Mouse (Mus musculus) MEL (cell line): ENCODE measurements around the gene Gys1. TPM values are rescaled to one million over a fixed set of nuclear protein-coding genes. Genes with fewer than 3 reads are reported as not detected.
A peak's percentile ranks its signal among the peaks of the same experiment; 100 is the strongest.

Experiments
- DNase-seq: peaks from one replicate; pipeline ENCODE4 v3.0.0; 2011; ENCODE audit warnings: low read depth, low spot score
- H3K27ac ChIP-seq: 2 replicates; pipeline ENCODE4 v1.5.1; 2012; ENCODE audit warnings: low read depth, mild to moderate bottlenecking, control low read depth, low read length, moderate library complexity; ENCODE audit not compliant: control insufficient read depth
- H3K27me3 ChIP-seq, 2 experiments: fragments of 150-350 bp in 1 of 2; sonication (generic) in 1 of 2; 2 replicates each; pipeline ENCODE4 v1.6.1; 2012; ENCODE audit warnings: low read length in 2 of 2, mild to moderate bottlenecking in 2 of 2, improper control_type of control experiment in 1 of 2, moderate library complexity in 1 of 2; ENCODE audit not compliant: insufficient read depth in 2 of 2, control insufficient read depth in 1 of 2
- H3K36me3 ChIP-seq, 2 experiments: 2 replicates each; pipeline ENCODE4 v1.6.1; 2012 to 2014; ENCODE audit warnings: low read length in 2 of 2, improper control_type of control experiment in 1 of 2, inconsistent platforms in 1 of 2, mild to moderate bottlenecking in 1 of 2; ENCODE audit not compliant: insufficient read depth in 2 of 2, control insufficient read depth in 1 of 2
- H3K4me1 ChIP-seq, 2 experiments: fragments of 150-350 bp in 1 of 2; sonication (generic) in 1 of 2; 2 replicates each; pipeline ENCODE4 v1.6.1; 2012; ENCODE audit warnings: low read length in 2 of 2, improper control_type of control experiment in 1 of 2, mild to moderate bottlenecking in 1 of 2; ENCODE audit not compliant: insufficient read depth in 2 of 2, control insufficient read depth in 1 of 2
- H3K4me3 ChIP-seq, 2 experiments: fragments of 150-350 bp in 1 of 2; sonication (generic) in 1 of 2; 2 replicates each; pipeline ENCODE4 v1.5.1; 2012; ENCODE audit warnings: low read depth in 2 of 2, low read length in 2 of 2, mild to moderate bottlenecking in 2 of 2, moderate library complexity in 2 of 2, control low read depth in 1 of 2, improper control_type of control experiment in 1 of 2; ENCODE audit not compliant: control insufficient read depth in 1 of 2, insufficient read depth in 1 of 2
- H3K79me2 ChIP-seq: 2 replicates; pipeline ENCODE4 v1.6.1; 2012; ENCODE audit warnings: mild to moderate bottlenecking, low read length, moderate library complexity; ENCODE audit not compliant: control insufficient read depth, poor library complexity, insufficient read depth
- H3K9ac ChIP-seq: 2 replicates; pipeline ENCODE4 v1.6.1; 2012; ENCODE audit warnings: low read depth, mild to moderate bottlenecking, control low read depth, low read length, moderate library complexity; ENCODE audit not compliant: control insufficient read depth, poor library complexity, severe bottlenecking
- H3K9me3 ChIP-seq: fragments of 150-350 bp; sonication (generic); replicated peaks from 2 replicates; pipeline ENCODE4 v1.6.1; 2012; ENCODE audit warnings: mild to moderate bottlenecking, low read length, improper control_type of control experiment, moderate library complexity; ENCODE audit not compliant: insufficient read depth
- BHLHE40 ChIP-seq: IDR thresholded peaks from 2 replicates; pipeline ENCODE4 v1.6.1; 2012; ENCODE audit warnings: low read depth, mild to moderate bottlenecking, inconsistent platforms, low read length, improper control_type of control experiment, borderline replicate concordance
- CHD1 ChIP-seq: IDR thresholded peaks from 2 replicates; pipeline ENCODE4 v1.6.1; 2012; ENCODE audit warnings: low read depth, mild to moderate bottlenecking, inconsistent platforms, low read length, improper control_type of control experiment
- CHD2 ChIP-seq: IDR thresholded peaks from 2 replicates; pipeline ENCODE4 v1.6.1; 2011; ENCODE audit warnings: low read length, improper control_type of control experiment
- CTCF ChIP-seq, 3 experiments: IDR thresholded peaks in 2 of 3; conservative IDR thresholded peaks in 1 of 3; 2 replicates each; pipeline ENCODE4 v1.5.1; 2011 to 2012; ENCODE audit warnings: low read length in 3 of 3, low read depth in 2 of 3, mild to moderate bottlenecking in 2 of 3, improper control_type of control experiment in 1 of 3, inconsistent platforms in 1 of 3, mixed read lengths in 1 of 3, moderate library complexity in 1 of 3; ENCODE audit not compliant: control insufficient read depth in 1 of 3, insufficient read depth in 1 of 3, poor library complexity in 1 of 3, severe bottlenecking in 1 of 3
- ELF1 ChIP-seq: IDR thresholded peaks from 2 replicates; pipeline ENCODE4 v1.6.1; 2014; ENCODE audit warnings: low read depth, mild to moderate bottlenecking, inconsistent platforms, low read length, improper control_type of control experiment, moderate library complexity
- EP300 ChIP-seq, 2 experiments: IDR thresholded peaks; 2 replicates each; pipeline ENCODE4 v1.6.1; 2011; ENCODE audit warnings: improper control_type of control experiment in 2 of 2, low read length in 2 of 2, low read depth in 1 of 2, mild to moderate bottlenecking in 1 of 2
- ETS1 ChIP-seq: IDR thresholded peaks from 2 replicates; pipeline ENCODE4 v1.6.1; 2012; ENCODE audit warnings: low read depth, mild to moderate bottlenecking, inconsistent platforms, low read length, improper control_type of control experiment, moderate library complexity
- GABPA ChIP-seq: IDR thresholded peaks from 2 replicates; pipeline ENCODE4 v1.6.1; 2012; ENCODE audit warnings: low read depth, mild to moderate bottlenecking, inconsistent platforms, low read length, improper control_type of control experiment, moderate library complexity
- GATA1 ChIP-seq: IDR thresholded peaks from 2 replicates; pipeline ENCODE4 v1.6.1; 2011; ENCODE audit warnings: low read depth, low read length, improper control_type of control experiment
- MAFK ChIP-seq: IDR thresholded peaks from 2 replicates; pipeline ENCODE4 v1.6.1; 2011; ENCODE audit warnings: low read depth, mild to moderate bottlenecking, low read length, improper control_type of control experiment, borderline replicate concordance
- MAX ChIP-seq: IDR thresholded peaks from 2 replicates; pipeline ENCODE4 v1.6.1; 2011; ENCODE audit warnings: low read length, improper control_type of control experiment
- MAZ ChIP-seq: IDR thresholded peaks from 2 replicates; pipeline ENCODE4 v1.6.1; 2012; ENCODE audit warnings: low read depth, mild to moderate bottlenecking, inconsistent platforms, low read length, improper control_type of control experiment
- MXI1 ChIP-seq: IDR thresholded peaks from 2 replicates; pipeline ENCODE4 v1.6.1; 2011; ENCODE audit warnings: mild to moderate bottlenecking, low read depth, low read length, improper control_type of control experiment
- MYB ChIP-seq: IDR thresholded peaks from 2 replicates; pipeline ENCODE4 v1.6.1; 2011; ENCODE audit warnings: mild to moderate bottlenecking, low read depth, low read length, improper control_type of control experiment
- MYC ChIP-seq: IDR thresholded peaks from 2 replicates; pipeline ENCODE4 v1.6.1; 2011; ENCODE audit warnings: low read depth, mild to moderate bottlenecking, low read length, improper control_type of control experiment, moderate library complexity
- NELFE ChIP-seq: IDR thresholded peaks from 2 replicates; pipeline ENCODE4 v1.6.1; 2011; ENCODE audit warnings: low read depth, low read length, improper control_type of control experiment
- POLR2A ChIP-seq, 2 experiments: IDR thresholded peaks; 2 replicates each; pipeline ENCODE4 v1.6.1; 2011 to 2012; ENCODE audit warnings: low read length in 2 of 2, mild to moderate bottlenecking in 2 of 2, control low read depth in 1 of 2, improper control_type of control experiment in 1 of 2, low read depth in 1 of 2, moderate library complexity in 1 of 2; ENCODE audit not compliant: control insufficient read depth in 1 of 2, insufficient read depth in 1 of 2, poor library complexity in 1 of 2
- POLR2AphosphoS2 ChIP-seq: IDR thresholded peaks from 2 replicates; pipeline ENCODE4 v1.6.1; 2011; ENCODE audit warnings: low read length, improper control_type of control experiment
- POLR2AphosphoS5 ChIP-seq: IDR thresholded peaks from 2 replicates; pipeline ENCODE4 v1.6.1; 2012; ENCODE audit warnings: low read depth, borderline replicate concordance, mild to moderate bottlenecking, inconsistent platforms, low read length, moderate library complexity, mixed read lengths
- SIN3A ChIP-seq: IDR thresholded peaks from 2 replicates; pipeline ENCODE4 v1.6.1; 2012; ENCODE audit warnings: low read length, improper control_type of control experiment, inconsistent platforms
- TAL1 ChIP-seq: IDR thresholded peaks from 2 replicates; pipeline ENCODE4 v1.6.1; 2012; ENCODE audit warnings: mild to moderate bottlenecking, inconsistent platforms, low read length, moderate library complexity, mixed read lengths
- TBP ChIP-seq: IDR thresholded peaks from 2 replicates; pipeline ENCODE4 v1.8.0; 2011; ENCODE audit warnings: low read depth, low read length, improper control_type of control experiment
- TCF12 ChIP-seq: IDR thresholded peaks from 2 replicates; pipeline ENCODE4 v1.6.1; 2014; ENCODE audit warnings: low read depth, mild to moderate bottlenecking, inconsistent platforms, low read length, improper control_type of control experiment, moderate library complexity
- UBTF ChIP-seq: IDR thresholded peaks from 2 replicates; pipeline ENCODE4 v1.6.1; 2012; ENCODE audit warnings: low read depth, mild to moderate bottlenecking, inconsistent platforms, low read length, improper control_type of control experiment, moderate library complexity, borderline replicate concordance; ENCODE audit not compliant: insufficient read depth
- USF1 ChIP-seq: IDR thresholded peaks from 2 replicates; pipeline ENCODE4 v1.6.1; 2014; ENCODE audit warnings: low read depth, mild to moderate bottlenecking, inconsistent platforms, low read length, improper control_type of control experiment, moderate library complexity
- USF2 ChIP-seq, 2 experiments: IDR thresholded peaks; 2 replicates each; pipeline ENCODE4 v1.6.1; 2011 to 2012; ENCODE audit warnings: improper control_type of control experiment in 2 of 2, low read length in 2 of 2, borderline replicate concordance in 1 of 2, inconsistent platforms in 1 of 2, low read depth in 1 of 2, mild to moderate bottlenecking in 1 of 2; ENCODE audit not compliant: insufficient read depth in 1 of 2
- ZC3H11A ChIP-seq: IDR thresholded peaks from 2 replicates; pipeline ENCODE4 v1.6.1; 2012; ENCODE audit warnings: low read depth, mild to moderate bottlenecking, inconsistent platforms, low read length, improper control_type of control experiment
- ZKSCAN1 ChIP-seq: IDR thresholded peaks from 2 replicates; pipeline ENCODE4 v1.6.1; 2012; ENCODE audit warnings: low read depth, mild to moderate bottlenecking, inconsistent platforms, low read length, improper control_type of control experiment, moderate library complexity
- ZMIZ1 ChIP-seq: IDR thresholded peaks from 2 replicates; pipeline ENCODE4 v1.6.1; 2012; ENCODE audit warnings: low read depth, mild to moderate bottlenecking, inconsistent platforms, low read length, improper control_type of control experiment, moderate library complexity
- ZNF384 ChIP-seq: IDR thresholded peaks from 2 replicates; pipeline ENCODE4 v1.6.1; 2012; ENCODE audit warnings: low read depth, mild to moderate bottlenecking, inconsistent platforms, low read length, improper control_type of control experiment
- polyA plus RNA-seq, 2 experiments: library from polyadenylated mRNA; stranded (reverse) in 1 of 2; unstranded in 1 of 2; fragments of >175 nt in 1 of 2; fragments of >200 nt in 1 of 2; gene quantifications; 2 replicates each; pipeline versions ENCODE4 v1.2.1 to v1.2.4; 2012; ENCODE audit warnings: low replicate concordance in 2 of 2, low read depth in 1 of 2; ENCODE audit not compliant: insufficient read length in 2 of 2, insufficient read depth in 1 of 2, missing spikeins in 1 of 2
- total RNA-seq: library from RNA; depleted of rRNA; stranded (reverse); fragments of 300-350 nt; gene quantifications from 2 replicates; pipeline ENCODE4 v1.2.3, GENCODE M21; 2012

The Gys1 gene
- total and polyA plus RNA-seq, 3 experiments = 12.8 to 46.9 TPM; not detected in 1

GRCm38 (mm10) chr7:45457204-45458060, 22.8 kb downstream of the Gys1 start:
- no peaks in the 10 kb centered on the region for H3K27me3 ChIP-seq
- H3K36me3 ChIP-seq = peaks cover 8 to 22% of the 10 kb centered on the region in 2 experiments
- H3K79me2 ChIP-seq = peaks cover 22% of the 10 kb centered on the region
- H3K4me1 ChIP-seq = peaks cover 7 to 22% of the 10 kb centered on the region in 2 experiments; a peak in 3 of 4 replicates
- peak overlapping the region; percentile 28 for H3K27ac ChIP-seq
- TF ChIP-seq NELFE (peak; percentile 47; the same call in 1 of the 2 replicates), EP300 (IDR thresholded peaks at IDR 0.05; ENCODE audit: low read depth in 1 of 2, low read length in 2 of 2) (no peak), ZNF384 (no peak), GATA1 (no peak), ZMIZ1 (peak; percentile 19), MYC (0 out of 2 replicates have a peak, but pooled peaks have one; percentile 35), CTCF (IDR thresholded peaks at IDR 0.05 in 2 of 3, conservative IDR thresholded peaks at IDR 0.05 in 1 of 3; ENCODE audit: control insufficient read depth in 1 of 3, insufficient read depth in 1 of 3, low read depth in 2 of 3, low read length in 3 of 3, poor library complexity in 1 of 3, severe bottlenecking in 1 of 3) (no peak), CHD2 (peak; percentile 49), MAZ (no peak), UBTF (no peak), MXI1 (no peak; the same call in 1 of the 2 replicates), POLR2AphosphoS2 (peak; percentile 99), ZKSCAN1 (no peak), MAX (no peak), USF1 (peak; percentile 60; the same call in 1 of the 2 replicates), POLR2AphosphoS5 (no peak), POLR2A (IDR thresholded peaks at IDR 0.05; ENCODE audit: control insufficient read depth in 1 of 2, insufficient read depth in 1 of 2, low read depth in 1 of 2, low read length in 2 of 2, poor library complexity in 1 of 2) (peak; percentile 23 to 74; a peak in 3 of 4 replicates), USF2 (IDR thresholded peaks at IDR 0.05; ENCODE audit: borderline replicate concordance in 1 of 2, insufficient read depth in 1 of 2, low read depth in 1 of 2, low read length in 2 of 2) (no peak), ETS1 (0 out of 2 replicates have a peak, but pooled peaks have one; percentile 12), TBP (no peak), TCF12 (no peak), MAFK (0 out of 2 replicates have a peak, but pooled peaks have one; percentile 70), GABPA (no peak), CHD1 (no peak), ELF1 (no peak), SIN3A (no peak), ZC3H11A (no peak), MYB (no peak; the same call in 1 of the 2 replicates), BHLHE40 (peak; percentile 9; the same call in 1 of the 2 replicates), TAL1 (no peak)
- peak; percentile 81 for DNase-seq
- H3K4me3 ChIP-seq = peak overlapping the region; percentile 78 to 80
- peak overlapping the region; percentile 93 for H3K9ac ChIP-seq
- no peaks in the 10 kb centered on the region for H3K9me3 ChIP-seq
